Comparison of ENCODE assay signal across 25 mouse cellular contexts in the genomic region with DNA sequence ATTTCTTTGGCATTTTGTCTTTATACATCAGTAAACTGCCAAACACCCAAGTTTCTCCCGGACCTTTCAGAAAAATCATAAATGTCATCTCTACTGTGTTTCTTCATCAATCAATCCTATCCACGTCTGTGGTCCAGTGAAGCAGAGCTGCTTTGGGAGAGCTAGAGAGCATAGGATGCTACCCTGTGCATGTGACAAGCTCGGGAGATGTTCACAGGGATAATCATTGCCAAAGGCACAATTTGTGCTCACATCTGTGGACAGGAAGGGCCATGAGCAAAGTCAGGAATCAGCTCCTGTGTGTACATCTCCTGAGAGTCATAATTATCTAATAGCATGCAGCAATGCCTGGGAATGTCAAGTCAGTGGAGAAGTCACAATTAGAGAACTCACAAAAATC.
"Had no signal": no experiment of that assay in that cellular context is flagged by ENCODE, and none has a peak within 500 bp of the region (broad histone marks: within the 10 kb centered on the region; RNA-seq: fewer than 3 reads in every experiment).

No protein-coding gene starts in this region.

- ATAC-seq: forebrain, embryonic 16.5 days; hindbrain, embryonic 16.5 days; inflammation-experienced regulatory T-cells, adult 6 months; intestine, embryonic 15.5 days; intestine, postnatal 0 days had no signal

- H3K4me2 ChIP-seq: heart, embryonic 12.5 days; hindbrain, embryonic 12.5 days; hindbrain, embryonic 14.5 days; intestine, embryonic 15.5 days; limb, embryonic 13.5 days; limb, embryonic 15.5 days had no signal

- H3K9ac ChIP-seq: heart, embryonic 12.5 days; hindbrain, embryonic 12.5 days; hindbrain, embryonic 14.5 days; intestine, embryonic 15.5 days; limb, embryonic 13.5 days; limb, embryonic 15.5 days had no signal

- H3K9me3 ChIP-seq: heart, embryonic 10.5 days; heart, embryonic 12.5 days; hindbrain, embryonic 10.5 days; hindbrain, embryonic 12.5 days; intestine, embryonic 15.5 days; limb, embryonic 13.5 days; limb, embryonic 15.5 days had no signal

- H3K4me1 ChIP-seq: heart, embryonic 10.5 days; heart, embryonic 12.5 days; hindbrain, embryonic 10.5 days; hindbrain, embryonic 12.5 days; intestine, embryonic 15.5 days; limb, embryonic 13.5 days; limb, embryonic 15.5 days had no signal

- DNase-seq: gastrocnemius, adult 2 months; gastrocnemius, postnatal 10 days; gastrocnemius, postnatal 25 days; heart, adult 18-20 months; heart, postnatal 10 days; heart, postnatal 4 days; kidney, adult 18-20 months; kidney, adult 8-10 months; kidney, postnatal 10 days; kidney, postnatal 25 days; kidney, postnatal 4 days; left cerebral cortex, postnatal 4 days had no signal

- H3K36me3 ChIP-seq: heart, embryonic 10.5 days; heart, embryonic 12.5 days; hindbrain, embryonic 10.5 days; hindbrain, embryonic 12.5 days; intestine, embryonic 15.5 days; limb, embryonic 13.5 days; limb, embryonic 15.5 days had no signal

- H3K27ac ChIP-seq: gastrocnemius, adult 2 months; heart, embryonic 10.5 days; hindbrain, embryonic 10.5 days; hindbrain, embryonic 12.5 days; hindbrain, embryonic 14.5 days; intestine, embryonic 15.5 days; layer of hippocampus, adult 2 months; limb, embryonic 13.5 days; limb, embryonic 15.5 days had no signal

- H3K27me3 ChIP-seq: heart, embryonic 12.5 days; hindbrain, embryonic 12.5 days; intestine, embryonic 15.5 days; limb, embryonic 13.5 days; limb, embryonic 15.5 days had no signal

- H3K4me3 ChIP-seq: gastrocnemius, adult 2 months; heart, embryonic 10.5 days; heart, embryonic 12.5 days; hindbrain, embryonic 10.5 days; hindbrain, embryonic 12.5 days; intestine, embryonic 15.5 days; layer of hippocampus, adult 2 months; limb, embryonic 13.5 days; limb, embryonic 15.5 days had no signal
